Mouse (Mus musculus) stomach, postnatal 0 days (tissue): ENCODE data around the gene Gm20721. TPM values are rescaled to one million over a fixed set of nuclear protein-coding genes. Genes with fewer than 3 reads are reported as not detected.

Experiments used
- ATAC-seq: fragments of 200-750 bp; cut with Nextera tagmentation; 2 replicates; pipeline ENCODE4 v1.8.0; 2017; ENCODE audit not compliant: low FRiP score, low TSS enrichment
- DNase-seq: peaks from one replicate; pipeline ENCODE4 v3.0.0-alpha.2; 2016; ENCODE audit warnings: low spot score
- H3K27ac ChIP-seq: fragments of 300-500 bp; sonication (generic); replicated peaks from 2 replicates; pipeline ENCODE4 v1.5.1; 2014; ENCODE audit warnings: mild to moderate bottlenecking, control low read depth
- H3K27me3 ChIP-seq: fragments of 300-500 bp; sonication (generic); 2 replicates; pipeline ENCODE4 v1.6.1; 2014; ENCODE audit warnings: low read length; ENCODE audit not compliant: control insufficient read depth, insufficient read depth
- H3K36me3 ChIP-seq: fragments of 300-500 bp; sonication (generic); 2 replicates; pipeline ENCODE4 v1.6.1; 2014; ENCODE audit warnings: low read length, mixed read lengths; ENCODE audit not compliant: control insufficient read depth, insufficient read depth
- H3K4me1 ChIP-seq: fragments of 300-500 bp; sonication (generic); replicated peaks from 2 replicates; pipeline ENCODE4 v1.6.1; 2014; ENCODE audit warnings: antibody characterized with exemption; ENCODE audit not compliant: control insufficient read depth, insufficient read depth
- H3K4me2 ChIP-seq: fragments of 300-500 bp; sonication (generic); replicated peaks from 2 replicates; pipeline ENCODE4 v1.6.1; 2014; ENCODE audit warnings: low read depth, mild to moderate bottlenecking, control low read depth, moderate library complexity
- H3K4me3 ChIP-seq: fragments of 300-500 bp; sonication (generic); 2 replicates; pipeline ENCODE4 v1.5.1; 2014; ENCODE audit warnings: low read depth, low read length, control low read depth
- H3K9ac ChIP-seq: fragments of 300-500 bp; sonication (generic); 2 replicates; pipeline ENCODE4 v1.6.1; 2014; ENCODE audit warnings: mild to moderate bottlenecking, low read length, control low read depth, mixed read lengths
- H3K9me3 ChIP-seq: fragments of 300-500 bp; sonication (generic); 2 replicates; pipeline ENCODE4 v1.6.1; 2016; ENCODE audit warnings: low read length; ENCODE audit not compliant: control insufficient read depth
- CTCF ChIP-seq: IDR thresholded peaks from 2 replicates; pipeline ENCODE4 v1.5.1; 2016; ENCODE audit warnings: antibody characterized with exemption, low read depth, mild to moderate bottlenecking, moderate library complexity
- EP300 ChIP-seq: optimal IDR thresholded peaks from 2 replicates; pipeline ENCODE3; 2016; ENCODE audit warnings: antibody characterized with exemption
- WGBS: fragments of 180-500 bp; shearing (Covaris S2); extraction: QIAGEN DNeasy Blood & Tissue Kit; methylation state at CpG from one replicate; pipeline ENCODE4 v1.1.7; 2014; 5-methylcytosine and 5-hydroxymethylcytosine counted together
- polyA plus RNA-seq: library from polyadenylated mRNA; unstranded; fragments of >200 nt; fragmentation: Nextera tagmentation; extraction: Ambion mirVana; gene quantifications from 2 replicates; pipeline ENCODE4 v1.2.1, GENCODE M21; 2015

The Gm20721 gene
- polyA plus RNA-seq, 1 experiment from 2014 or later: 5.8 TPM

DNA sequence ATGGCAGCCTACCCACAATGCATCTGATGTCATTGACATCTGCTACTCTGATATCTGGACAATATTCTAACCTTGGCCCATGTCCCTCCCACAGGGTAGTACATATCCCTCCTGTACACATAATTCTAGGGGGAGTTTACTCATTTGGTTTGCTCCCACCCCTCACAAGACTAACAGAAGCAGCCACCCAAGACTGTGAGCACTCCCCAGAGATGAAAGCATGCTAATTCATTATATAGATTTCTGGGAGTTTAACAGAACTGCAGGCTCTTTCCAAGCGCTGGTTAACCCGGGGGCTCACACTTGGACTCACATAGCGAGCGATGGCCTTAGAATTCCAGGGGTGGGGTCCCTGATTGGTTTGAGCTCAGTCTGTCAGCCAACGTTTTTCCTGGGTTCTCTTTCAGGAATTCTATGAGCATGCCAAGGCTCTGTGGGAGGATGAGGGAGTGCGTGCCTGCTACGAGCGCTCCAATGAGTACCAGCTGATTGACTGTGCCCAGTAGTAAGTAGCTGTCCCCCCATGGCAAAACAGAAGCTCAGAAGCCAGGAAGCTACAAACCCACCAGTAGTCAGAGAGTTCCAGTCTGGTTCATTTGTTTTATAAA lies 3.6 kb downstream of the Gm20721 start:
- H3K27ac ChIP-seq: peak overlapping the region; percentile 35
- no peaks in the 10 kb centered on the region for H3K27me3 ChIP-seq
- H3K4me3 ChIP-seq: no peak overlapping the region
- no peak overlapping the region for H3K4me2 ChIP-seq
- 36% methylated on average over 8 of the region's 8 CpGs for WGBS
- H3K36me3 ChIP-seq: peaks cover 21% of the 10 kb centered on the region
- ATAC-seq (no peak), DNase-seq (no peak)
- H3K9me3 ChIP-seq: no peaks in the 10 kb centered on the region
- H3K9ac ChIP-seq: no peak overlapping the region
- no peak for TF ChIP-seq CTCF
- no peak for TF ChIP-seq EP300
- H3K4me1 ChIP-seq: peaks cover 11% of the 10 kb centered on the region

- H3K27me3 ChIP-seq: no peaks in the 10 kb centered on the region
- no peaks in the 10 kb centered on the region for H3K9me3 ChIP-seq
- no peak overlapping the region for H3K4me2 ChIP-seq
- ATAC-seq (no peak), DNase-seq (no peak)
- peaks cover 13% of the 10 kb centered on the region for H3K36me3 ChIP-seq
- no peak overlapping the region for H3K9ac ChIP-seq
- no peak overlapping the region for H3K4me3 ChIP-seq
- WGBS: 60% methylated on average over 4 of the region's 4 CpGs
- TF ChIP-seq CTCF (no peak), EP300 (no peak)
- H3K4me1 ChIP-seq: peaks cover 11% of the 10 kb centered on the region
- H3K27ac ChIP-seq: no peak overlapping the region; the same call in 1 of the 2 replicates
Measured at GRCm38 (mm10) chr2:174340893-174341580, 5.5 kb downstream of the Gm20721 start.

DNA sequence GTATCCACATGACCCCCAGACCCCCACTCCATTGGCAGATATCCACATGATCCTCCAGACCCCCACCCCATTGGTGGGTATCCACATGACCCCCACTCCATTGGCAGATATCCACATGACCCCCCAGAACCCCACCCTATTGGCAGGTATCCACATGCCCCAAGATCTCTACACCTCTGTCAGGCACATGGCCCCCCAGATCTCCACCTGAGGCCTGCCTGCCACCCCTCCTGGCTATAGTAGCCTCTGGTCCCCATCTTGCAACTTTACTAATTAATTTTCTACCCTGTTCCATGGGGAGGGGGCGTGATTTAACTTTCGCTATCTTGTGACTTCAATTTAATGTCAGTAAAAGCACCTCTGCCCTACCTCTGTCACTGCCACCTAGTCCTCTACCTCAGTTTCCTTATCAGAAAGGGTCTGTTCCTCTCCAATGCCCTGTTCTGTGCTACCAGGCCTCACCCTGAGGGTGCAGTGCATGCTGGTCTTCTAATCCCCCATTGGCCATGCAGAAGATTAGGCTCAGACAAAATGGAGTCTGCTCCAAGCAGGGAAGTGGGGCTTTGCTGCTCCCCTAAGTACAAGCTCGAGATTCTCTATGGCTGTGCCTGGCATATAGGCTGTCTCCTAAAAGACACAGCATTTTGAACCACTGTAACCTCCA lies 6.2 kb downstream of the Gm20721 start:
- DNase-seq: no peak
- Histone ChIP-seq H3K9ac (no peak overlapping the region), H3K4me1 (peaks cover 11% of the 10 kb centered on the region), H3K27ac (peak overlapping the region; percentile 24; the same call in 1 of the 2 replicates), H3K36me3 (peaks cover 6% of the 10 kb centered on the region), H3K27me3 (no peaks in the 10 kb centered on the region), H3K4me2 (no peak overlapping the region), H3K9me3 (no peaks in the 10 kb centered on the region), H3K4me3 (no peak overlapping the region)
- 82% methylated on average over 3 of the region's 3 CpGs for WGBS
- ATAC-seq: no peak
- no peak for TF ChIP-seq EP300
- no peak for TF ChIP-seq CTCF

DNA sequence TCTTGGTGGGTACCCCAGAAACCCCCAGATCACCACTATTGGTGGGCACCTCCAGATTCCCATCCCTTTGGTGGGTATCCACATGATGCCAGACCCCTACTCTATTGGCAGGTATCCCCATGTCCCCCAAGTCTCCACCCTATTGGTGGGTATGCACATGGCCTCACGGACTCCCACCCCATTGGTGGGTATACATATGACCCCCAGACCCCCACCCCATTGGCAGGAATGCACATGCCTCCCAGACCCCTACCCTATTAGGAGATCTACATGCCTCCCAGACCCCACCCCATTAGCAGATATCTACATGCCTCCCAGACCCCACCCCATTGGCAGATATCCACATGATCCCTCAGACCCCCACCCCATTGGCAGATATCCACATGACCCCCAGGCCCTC lies 6.8 kb downstream of the Gm20721 start:
- no peak overlapping the region for H3K4me3 ChIP-seq
- H3K9ac ChIP-seq: no peak overlapping the region
- H3K36me3 ChIP-seq: no peaks in the 10 kb centered on the region
- H3K27ac ChIP-seq: no peak overlapping the region
- WGBS: 93% methylated on average over 1 of the region's 1 CpGs
- H3K4me1 ChIP-seq: peaks cover 11% of the 10 kb centered on the region
- no peaks in the 10 kb centered on the region for H3K9me3 ChIP-seq
- ATAC-seq (no peak), DNase-seq (no peak)
- TF ChIP-seq EP300 (no peak), CTCF (no peak)
- H3K4me2 ChIP-seq: no peak overlapping the region
- no peaks in the 10 kb centered on the region for H3K27me3 ChIP-seq

DNA sequence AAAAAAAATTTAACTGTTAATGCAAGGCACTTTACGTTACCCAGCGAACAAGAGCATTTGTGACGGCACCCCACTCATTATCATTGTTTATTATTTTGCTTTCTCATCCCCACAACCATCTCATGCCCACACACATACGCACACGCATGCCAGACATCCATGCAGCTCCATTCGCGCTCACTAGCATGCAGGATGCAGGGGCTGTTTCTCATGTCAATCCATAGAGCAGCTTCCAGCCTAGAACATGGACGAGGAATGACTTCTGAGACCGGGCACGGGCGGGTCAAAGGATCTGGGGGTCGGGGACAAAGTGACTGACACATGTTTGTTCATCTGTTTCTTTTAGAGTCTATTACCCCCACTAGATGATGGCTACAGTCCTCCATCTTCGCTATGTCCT lies 9.2 kb downstream of the Gm20721 start:
- DNase-seq (no peak), ATAC-seq (no peak)
- H3K4me3 ChIP-seq: no peak overlapping the region
- H3K9ac ChIP-seq: no peak overlapping the region
- no peak overlapping the region for H3K4me2 ChIP-seq
- no peaks in the 10 kb centered on the region for H3K27me3 ChIP-seq
- no peaks in the 10 kb centered on the region; the same call in 1 of the 2 replicates for H3K36me3 ChIP-seq
- no peak overlapping the region for H3K27ac ChIP-seq
- TF ChIP-seq CTCF: no peak
- no peak for TF ChIP-seq EP300
- WGBS: 73% methylated on average over 13 of the region's 13 CpGs
- H3K4me1 ChIP-seq: peaks cover 9% of the 10 kb centered on the region
- no peaks in the 10 kb centered on the region for H3K9me3 ChIP-seq

- Histone ChIP-seq H3K27ac (no peak overlapping the region), H3K9me3 (no peaks in the 10 kb centered on the region), H3K4me1 (peaks cover 9% of the 10 kb centered on the region; the same call in 1 of the 2 replicates), H3K9ac (0 out of 2 replicates have a peak overlapping the region, but pooled peaks have one; percentile 4), H3K27me3 (no peaks in the 10 kb centered on the region), H3K4me3 (no peak overlapping the region), H3K36me3 (no peaks in the 10 kb centered on the region; the same call in 1 of the 2 replicates), H3K4me2 (peak overlapping the region; percentile 38)
- DNase-seq: no peak
- ATAC-seq: no peak
- 61% methylated on average over 10 of the region's 10 CpGs for WGBS
- no peak for TF ChIP-seq CTCF
- TF ChIP-seq EP300: no peak
Measured at GRCm38 (mm10) chr2:174334415-174334814, 12.1 kb downstream of the Gm20721 start.
